Mouse (Mus musculus) spleen, adult 2 months (tissue): ENCODE measurements at regions not wholly inside any gene's neighbourhood (a gene's known extent, or its start where the extent isn't known, plus 50 kb on each side); places are given as distances from the start of the nearest gene placed in this dataset.

Experiments used
- CTCF ChIP-seq: fragments of 200-500 bp; IDR thresholded peaks from 2 replicates; pipeline ENCODE4 v1.5.1; 2011; ENCODE audit warnings: mild to moderate bottlenecking, inconsistent platforms; ENCODE audit not compliant: insufficient read depth, insufficient read length, insufficient replicate concordance; ENCODE audit errors: extremely low read depth
- POLR2A ChIP-seq: fragments of 200-500 bp; IDR thresholded peaks from 2 replicates; pipeline ENCODE4 v1.6.1; 2011; ENCODE audit warnings: low read depth, low read length, inconsistent platforms

- no peak for TF ChIP-seq CTCF
- no peak for TF ChIP-seq POLR2A
Measured at GRCm38 (mm10) chr14:24939476-24940200, 452.7 kb downstream of the Rps24 start.
